Mouse (Mus musculus) ES-E14 (cell line): ENCODE results near the gene Leap2.

Experiments
- CHD2 ChIP-seq: IDR thresholded peaks from 2 replicates; pipeline ENCODE4 v1.6.1; 2014; ENCODE audit warnings: mild to moderate bottlenecking, low read depth, low read length, inconsistent platforms
- HCFC1 ChIP-seq: IDR thresholded peaks from 2 replicates; pipeline ENCODE4 v1.6.1; 2012; ENCODE audit warnings: low read length, inconsistent platforms, borderline replicate concordance; ENCODE audit not compliant: insufficient read depth
- MAFK ChIP-seq: IDR thresholded peaks from 2 replicates; pipeline ENCODE4 v1.6.1; 2014; ENCODE audit warnings: mild to moderate bottlenecking, low read depth, low read length, inconsistent platforms; ENCODE audit not compliant: insufficient read depth
- ZC3H11A ChIP-seq: IDR thresholded peaks from 2 replicates; pipeline ENCODE4 v1.6.1; 2012; ENCODE audit warnings: low read depth, mild to moderate bottlenecking, inconsistent platforms, low read length, borderline replicate concordance
- ZNF384 ChIP-seq: IDR thresholded peaks from 2 replicates; pipeline ENCODE4 v1.6.1; 2012; ENCODE audit warnings: low read depth, low read length, inconsistent platforms

GRCm38 (mm10) chr11:53466231-53466971 is 43.4 kb upstream of the Leap2 start:
- TF ChIP-seq MAFK: peak; percentile 67; the same call in 1 of the 2 replicates
- TF ChIP-seq ZC3H11A: no peak
- peak; percentile 36; the same call in 1 of the 2 replicates for TF ChIP-seq HCFC1
- TF ChIP-seq CHD2: no peak
- no peak for TF ChIP-seq ZNF384
